Mouse (Mus musculus): ENCODE measurements around the gene Klhl36.
A peak's percentile ranks its signal among the peaks of the same experiment; 100 is the strongest.

The Klhl36 gene

DNA sequence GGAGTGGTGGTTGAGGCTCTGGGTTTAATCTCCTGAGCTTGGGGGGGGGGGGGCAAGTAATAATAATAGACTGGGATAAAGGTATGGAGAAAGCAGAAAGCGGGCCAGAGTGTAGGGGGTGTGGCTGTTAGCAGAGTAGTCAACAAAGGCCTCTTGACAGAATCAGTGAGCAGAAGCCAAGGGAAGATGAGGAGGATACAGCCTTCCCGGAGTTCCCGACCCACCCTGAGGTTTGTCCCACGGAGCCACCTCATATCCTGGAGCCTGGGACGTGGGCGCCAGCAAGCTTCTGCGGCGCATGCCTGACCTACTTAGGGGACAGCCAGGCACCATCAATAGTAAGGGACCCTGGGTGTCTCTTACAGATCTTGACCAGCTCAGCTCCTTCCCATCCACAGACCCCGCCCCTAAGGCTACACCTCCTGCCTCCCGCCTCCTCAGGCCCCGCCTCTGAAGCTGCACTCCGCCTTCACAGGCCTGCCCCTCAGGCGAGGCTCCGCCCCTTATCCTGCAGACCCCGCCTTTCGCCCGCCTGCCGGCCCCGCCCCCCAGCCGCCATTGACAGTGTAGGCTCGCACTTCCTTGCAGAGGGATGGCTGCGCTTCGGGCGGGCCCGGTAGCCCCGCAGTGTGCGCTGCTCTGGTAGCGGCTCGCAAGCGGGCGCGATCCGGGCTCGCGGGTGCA lies at the start of gene Klhl36:
TSS of gene Klhl36 (plus strand) at position 561 of the 684 bp plus-strand sequence.
- peak; percentile 96 for DNase-seq (ENCODE audit: low read depth)

DNA sequence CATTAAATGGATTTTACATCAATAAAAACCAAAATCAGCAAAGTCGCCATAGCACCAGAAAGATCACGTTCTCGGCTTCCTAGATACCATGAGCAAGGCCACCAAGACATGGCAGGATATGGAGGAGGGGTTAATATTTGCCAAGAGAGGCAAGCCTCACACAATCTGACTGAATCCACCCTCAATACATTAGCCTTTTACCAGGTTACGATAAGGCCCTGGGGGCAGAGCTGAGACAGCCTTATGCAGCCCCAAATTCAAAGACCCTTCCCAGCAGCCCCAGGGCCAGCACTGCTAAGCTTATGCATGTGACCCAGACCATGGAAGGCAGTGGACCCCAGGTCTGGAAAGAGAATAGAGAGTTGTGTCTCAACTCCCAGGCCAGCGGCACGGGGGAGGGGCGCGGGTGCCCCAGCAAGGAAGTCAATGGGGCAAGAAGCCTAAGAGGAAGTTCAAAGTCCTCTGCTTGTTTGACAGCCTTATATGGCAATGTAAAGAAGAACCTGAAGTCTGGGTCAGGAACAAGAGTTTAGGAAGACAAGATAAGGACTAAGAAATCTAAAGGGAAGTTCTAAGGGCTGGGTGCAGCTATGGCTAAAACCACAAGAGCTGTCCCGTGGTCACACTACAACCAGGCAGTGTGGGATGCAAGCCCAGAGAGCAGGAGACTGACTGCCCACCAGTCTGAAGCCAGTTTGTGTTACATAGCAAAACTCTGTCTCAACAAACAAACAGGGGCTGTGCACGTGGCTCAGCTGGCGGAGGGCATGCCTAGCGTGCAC lies 49.2 kb upstream of the Klhl36 start:
- peak; percentile 72 for DNase-seq (ENCODE audit: low read depth)

DNA sequence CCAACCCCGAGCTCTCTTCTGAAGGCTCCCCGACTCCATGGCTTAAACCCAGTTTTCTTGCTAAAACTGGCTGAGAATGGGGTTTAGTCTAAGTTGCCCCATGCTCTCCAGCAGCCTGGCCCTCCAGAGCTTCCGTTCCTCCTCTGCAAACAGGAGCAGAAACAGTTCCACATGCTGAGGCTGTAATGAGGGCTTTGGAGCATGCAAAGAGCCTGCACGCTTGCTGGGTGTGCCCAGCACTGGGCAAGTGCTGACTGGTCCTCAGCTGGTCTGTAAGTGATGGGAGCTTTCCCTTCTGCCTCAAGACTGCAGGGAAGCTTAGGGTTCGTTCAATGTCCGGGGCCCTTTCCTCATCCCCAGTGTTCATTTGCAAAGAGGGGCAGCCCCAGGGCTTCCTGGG lies 45.8 kb upstream of the Klhl36 start:
- DNase-seq (ENCODE audit: low read depth), result no peak

DNA sequence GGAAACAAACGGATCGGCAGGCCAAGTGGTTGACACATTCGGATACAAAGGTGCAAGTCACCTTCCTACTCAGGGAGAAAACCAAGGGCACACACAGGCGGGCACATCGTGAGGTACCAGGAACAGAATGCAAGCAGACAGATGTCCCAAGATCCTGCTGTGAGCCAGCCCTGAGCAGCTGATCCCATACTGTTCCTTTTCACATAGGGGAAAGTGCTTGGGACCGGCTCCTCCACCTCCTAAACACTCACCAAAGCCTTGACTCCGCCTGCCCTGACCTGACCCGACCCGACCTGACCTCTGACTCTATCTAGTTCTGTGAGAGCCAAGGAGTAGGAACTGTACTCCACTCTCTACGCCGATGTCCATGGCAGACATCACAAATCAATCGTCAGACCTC lies 44.6 kb upstream of the Klhl36 start:
- no peak for DNase-seq (ENCODE audit: low read depth)

DNA sequence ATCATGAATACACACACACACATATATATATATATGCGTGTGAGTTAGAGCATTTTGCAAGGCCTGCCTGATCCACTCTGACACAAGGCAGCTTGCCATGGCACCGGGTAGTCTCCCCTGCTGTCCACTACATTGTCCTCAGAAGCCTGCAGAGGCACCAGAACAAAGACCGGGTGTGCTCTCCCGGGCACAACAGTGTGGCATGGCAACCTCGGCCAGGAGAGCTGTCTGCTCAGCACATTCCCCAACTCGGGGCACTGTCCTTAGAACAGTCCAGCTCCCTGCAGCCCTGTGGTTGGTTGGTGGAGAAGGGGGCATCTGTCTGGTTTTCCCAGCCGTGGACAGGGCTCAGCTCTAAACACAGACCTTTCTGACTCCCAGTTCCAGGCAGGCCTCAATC lies 42.8 kb upstream of the Klhl36 start:
- no peak for DNase-seq (ENCODE audit: low read depth)

DNA sequence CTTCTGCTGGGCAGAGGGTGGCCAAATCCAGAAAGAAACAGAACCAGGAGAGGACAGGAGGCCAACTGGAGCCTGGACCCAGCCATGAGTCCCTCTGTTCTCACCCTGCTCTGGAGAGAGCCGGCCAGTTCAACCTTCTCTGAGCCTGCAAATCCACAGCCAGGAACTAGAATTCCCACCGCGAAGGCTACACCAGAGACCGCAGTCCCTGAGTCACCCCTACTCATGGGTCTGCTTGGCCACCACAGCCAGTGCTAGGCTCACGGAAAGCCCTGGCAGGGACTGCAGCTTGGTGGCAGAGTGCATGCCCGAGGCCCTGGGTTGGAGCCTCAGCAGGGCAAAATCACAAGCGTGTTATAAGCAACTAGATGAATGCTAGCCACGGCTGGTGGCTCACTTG lies 42.1 kb upstream of the Klhl36 start:
- DNase-seq (ENCODE audit: low read depth), result no peak

DNA sequence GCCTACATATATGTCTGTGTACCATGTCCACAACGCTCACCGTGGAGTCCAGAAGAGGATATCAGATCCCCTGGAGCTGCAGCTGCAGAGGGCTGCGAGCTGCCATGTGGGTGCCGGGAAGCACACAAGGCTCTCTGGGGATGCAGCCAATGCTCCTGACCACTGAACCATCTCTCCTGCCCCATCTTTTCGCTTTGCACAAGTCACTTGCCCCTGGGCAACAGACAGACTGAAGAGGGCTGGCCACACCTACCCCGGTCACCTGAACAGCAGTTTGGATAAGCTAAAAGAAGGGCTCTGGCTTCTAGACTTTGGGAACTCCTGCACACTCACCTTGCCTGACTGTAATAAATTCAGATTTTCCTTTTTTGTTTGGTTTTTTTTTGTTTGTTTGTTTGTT lies 40.4 kb upstream of the Klhl36 start:
- DNase-seq (ENCODE audit: low read depth), result no peak

DNA sequence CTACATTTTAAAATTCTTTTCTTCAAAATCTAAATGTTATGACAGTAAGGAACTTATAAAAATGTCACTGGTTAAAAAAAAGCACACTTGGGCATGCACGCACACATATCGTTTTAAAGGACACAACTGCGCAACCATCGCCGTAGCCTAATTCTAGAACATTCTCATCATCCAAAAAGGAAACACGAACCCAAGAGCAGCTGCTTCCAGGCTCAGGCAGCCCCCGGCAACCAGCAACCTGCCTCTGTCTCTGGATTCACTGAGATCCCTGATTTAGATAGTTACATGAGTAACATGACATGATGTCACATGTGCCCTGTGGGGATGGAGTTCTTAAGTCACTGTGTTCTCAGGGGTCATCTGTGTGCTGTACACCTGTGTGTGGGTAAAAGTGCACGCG lies 38.8 kb upstream of the Klhl36 start:
- no peak for DNase-seq (ENCODE audit: low read depth)

DNA sequence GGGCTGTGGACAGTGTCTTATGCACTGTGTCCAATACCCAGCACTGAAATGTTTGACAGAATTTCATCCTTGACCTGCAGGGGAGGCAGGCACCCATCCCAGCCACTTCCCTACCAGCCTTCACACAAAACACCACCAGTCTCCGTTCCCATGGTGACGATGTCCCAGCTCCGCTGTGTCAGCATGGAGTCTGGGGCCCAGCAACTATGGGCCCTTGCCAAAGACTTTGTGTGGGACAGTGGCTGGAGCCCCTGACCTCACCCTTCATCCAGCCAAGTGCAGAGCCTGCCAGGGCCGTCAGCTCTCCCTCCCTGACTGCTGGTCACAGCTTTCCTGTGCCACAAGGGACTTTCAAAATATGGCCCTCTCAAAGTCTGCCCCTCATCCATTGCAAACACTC lies 38.0 kb upstream of the Klhl36 start:
- DNase-seq (ENCODE audit: low read depth), result no peak

DNA sequence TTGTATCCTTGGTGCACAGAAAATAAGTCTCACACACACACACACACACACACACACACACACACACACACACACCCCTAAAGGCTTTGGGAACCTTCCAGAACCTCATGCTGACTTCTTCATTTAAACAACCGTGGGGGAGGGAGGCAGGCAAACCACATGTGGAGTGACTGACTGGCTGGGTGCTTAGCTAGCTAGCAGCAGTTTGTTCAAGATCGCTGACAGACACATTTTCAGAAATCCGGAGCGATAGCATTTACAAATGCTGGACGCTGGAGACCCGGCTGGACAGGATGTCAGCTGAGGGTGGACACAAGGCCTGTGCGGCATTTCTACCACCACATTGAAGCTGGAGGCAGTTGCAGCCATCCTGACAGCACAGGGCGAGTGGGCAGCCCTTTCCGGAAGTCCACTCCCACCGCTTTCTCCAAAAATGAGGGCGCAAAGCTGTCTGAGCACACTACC lies 37.2 kb upstream of the Klhl36 start:
- no peak for DNase-seq (ENCODE audit: low read depth)

DNA sequence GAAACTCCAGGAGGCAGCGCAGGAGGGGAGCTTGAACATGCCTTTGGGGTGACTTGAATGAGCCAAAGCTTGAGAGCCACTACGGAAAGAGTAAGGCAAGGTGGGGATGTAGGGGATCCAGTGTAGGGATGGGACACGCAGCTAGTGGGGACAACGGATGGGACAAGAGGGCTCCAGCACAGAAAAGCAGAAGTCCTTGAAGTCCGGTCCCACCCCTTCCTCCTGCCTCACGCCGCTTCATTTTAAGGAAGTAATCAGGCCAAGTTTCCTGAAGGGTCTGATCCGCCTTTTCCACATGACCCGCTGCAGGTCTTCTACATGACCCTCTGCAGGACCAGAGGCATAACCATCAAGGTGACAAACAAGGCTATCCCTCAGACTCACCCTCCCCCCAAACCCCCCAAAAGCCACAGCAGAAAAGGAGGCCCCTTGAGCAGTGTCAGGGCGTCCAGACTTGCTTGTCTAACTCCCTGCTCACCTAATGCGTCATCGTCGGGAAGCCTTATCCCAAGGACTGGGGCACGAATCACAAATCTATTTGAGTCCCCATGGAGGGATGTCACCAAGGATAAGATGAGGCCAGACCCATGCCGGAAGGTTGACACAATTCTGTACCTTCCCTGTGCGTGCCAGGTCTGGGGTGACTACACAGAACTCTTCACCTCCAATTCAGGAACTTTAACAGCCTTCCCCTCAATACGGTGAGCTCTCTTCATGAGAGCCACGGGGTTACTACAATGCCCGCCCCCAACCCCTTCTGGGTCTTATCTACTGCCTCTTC lies 35.9 kb upstream of the Klhl36 start:
- DNase-seq (ENCODE audit: low read depth), result no peak

DNA sequence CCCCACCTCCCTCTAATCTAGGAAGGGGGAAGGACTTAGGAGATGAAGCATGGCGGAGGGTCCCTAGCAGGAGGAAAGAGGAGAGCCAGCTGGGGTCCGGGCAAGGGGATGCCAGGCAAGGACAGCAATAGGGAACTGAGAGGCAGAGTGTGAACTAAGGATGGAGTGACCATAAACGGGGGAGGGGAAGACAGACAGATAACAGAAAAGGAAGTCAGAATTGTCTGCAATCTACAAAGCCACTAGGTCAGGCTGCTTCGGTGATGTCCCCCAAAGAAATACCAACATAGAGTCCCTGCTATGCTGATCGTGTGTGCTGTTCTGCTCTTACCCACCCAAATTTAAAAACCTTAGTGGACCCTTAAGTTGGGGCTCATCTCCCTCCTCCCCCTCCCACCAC lies 35.1 kb upstream of the Klhl36 start:
- DNase-seq (ENCODE audit: low read depth), result no peak

DNA sequence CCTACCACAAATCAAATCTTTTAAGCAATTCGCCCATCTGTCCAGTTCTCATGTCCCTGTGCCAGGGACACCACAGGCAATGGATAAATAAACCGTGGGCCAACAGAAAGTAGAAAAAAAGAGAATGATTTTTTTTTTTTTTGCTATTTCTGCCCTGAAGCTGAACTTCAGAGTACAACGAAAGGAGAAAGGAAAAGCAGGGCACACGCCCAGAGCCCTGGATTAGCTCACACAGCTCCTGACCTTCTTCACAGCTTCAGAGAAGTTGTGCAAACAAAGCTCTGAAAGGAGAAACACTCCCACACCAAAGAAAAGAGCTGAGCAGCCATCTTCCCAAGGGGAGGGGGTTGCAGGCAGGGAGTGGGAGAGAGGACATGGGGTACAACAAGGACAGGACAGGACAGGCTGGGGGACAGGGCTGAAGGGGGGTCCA lies 34.3 kb upstream of the Klhl36 start:
- no peak for DNase-seq (ENCODE audit: low read depth)

DNA sequence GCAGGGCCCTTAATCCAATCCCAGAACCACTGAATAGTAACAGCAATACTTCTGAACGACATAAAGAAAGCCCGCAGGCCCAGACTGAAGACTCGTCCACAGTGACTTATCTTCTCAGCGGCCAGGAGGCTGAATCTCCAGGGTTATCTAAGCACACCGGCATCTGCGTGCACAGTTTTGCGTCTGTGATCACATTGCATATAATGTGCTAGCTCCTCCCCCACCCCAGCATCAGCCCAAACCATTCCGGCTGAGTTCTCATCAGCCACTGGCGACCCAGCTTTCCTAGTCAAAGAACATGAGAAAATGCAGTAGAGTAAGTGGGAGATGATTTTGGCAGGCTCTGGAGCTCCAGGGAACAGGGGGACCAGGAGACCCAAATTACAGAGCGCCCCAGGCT lies 33.1 kb upstream of the Klhl36 start:
- DNase-seq (ENCODE audit: low read depth), result no peak

DNA sequence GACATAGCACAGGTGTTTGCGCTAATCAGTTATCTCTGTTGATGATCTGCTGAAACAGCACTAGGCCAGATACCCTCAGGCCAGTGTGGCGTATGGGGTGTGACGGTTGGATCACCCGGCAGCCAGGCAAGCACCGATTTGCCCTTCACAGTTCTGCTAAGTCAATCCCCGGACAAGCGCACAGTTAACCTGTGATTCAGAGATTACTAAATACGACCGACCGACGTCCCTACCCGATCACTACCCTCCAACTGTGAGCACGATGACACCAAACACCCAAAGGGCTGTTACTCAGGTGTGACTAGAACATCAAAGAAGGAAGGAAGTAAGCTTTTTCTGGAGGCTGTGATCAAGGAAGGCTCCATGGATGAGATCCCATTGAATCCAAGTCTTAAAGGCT lies 32.6 kb upstream of the Klhl36 start:
- DNase-seq (ENCODE audit: low read depth), result peak; percentile 50

DNA sequence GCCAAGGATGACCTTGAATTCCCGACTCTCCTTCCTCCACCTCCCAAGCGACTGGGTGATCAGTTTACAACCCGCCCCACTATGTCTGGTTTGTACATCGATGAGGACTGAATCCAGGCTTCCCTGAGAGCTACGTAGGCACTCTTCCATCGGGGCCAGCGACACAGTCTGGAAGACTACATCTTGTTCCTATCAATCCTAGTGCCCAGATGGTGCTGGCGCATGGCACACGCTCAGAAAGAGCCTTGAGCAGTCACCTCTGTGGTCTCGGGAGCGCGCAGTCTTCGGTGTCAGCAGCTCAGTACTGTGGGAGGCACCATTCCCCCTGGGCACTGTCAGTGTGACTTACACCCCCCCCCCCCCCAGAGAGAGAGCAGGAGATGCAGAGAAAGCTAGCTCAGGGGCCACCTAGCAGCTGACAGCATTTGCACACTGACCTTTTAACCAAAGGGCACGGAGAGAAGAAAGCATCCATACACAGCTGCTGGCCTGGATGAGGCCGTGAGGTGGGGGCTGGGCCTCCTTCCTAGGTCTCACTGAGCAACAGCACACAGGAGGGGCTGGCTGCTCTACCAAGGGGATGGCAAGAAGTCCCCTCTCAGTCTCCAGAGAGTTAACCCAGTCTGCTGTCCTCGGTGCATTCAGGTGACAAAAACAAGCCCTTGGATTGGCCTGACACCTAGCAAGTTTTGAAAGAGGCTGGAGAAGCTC lies 32.0 kb upstream of the Klhl36 start:
- no peak for DNase-seq (ENCODE audit: low read depth)

DNA sequence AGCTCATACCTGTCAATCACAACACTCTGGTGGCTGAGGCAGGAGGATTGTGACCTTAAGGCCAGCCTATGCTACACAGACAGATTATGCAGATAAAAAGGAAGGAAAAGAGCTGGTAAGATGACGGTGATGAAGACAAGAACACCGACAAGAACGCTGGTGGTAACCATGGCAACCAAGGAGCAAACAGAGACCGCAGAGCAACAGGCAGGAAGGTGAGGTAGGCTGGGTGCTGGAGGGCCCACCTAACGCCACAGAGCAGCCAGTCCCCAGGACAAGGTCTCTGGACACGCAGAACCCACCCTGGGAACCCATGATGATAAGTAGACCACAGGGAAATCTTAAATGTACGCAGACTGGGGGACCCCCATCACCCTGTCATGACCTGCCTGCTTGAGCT lies 31.5 kb upstream of the Klhl36 start:
- peak; percentile 96 for DNase-seq (ENCODE audit: low read depth)

DNA sequence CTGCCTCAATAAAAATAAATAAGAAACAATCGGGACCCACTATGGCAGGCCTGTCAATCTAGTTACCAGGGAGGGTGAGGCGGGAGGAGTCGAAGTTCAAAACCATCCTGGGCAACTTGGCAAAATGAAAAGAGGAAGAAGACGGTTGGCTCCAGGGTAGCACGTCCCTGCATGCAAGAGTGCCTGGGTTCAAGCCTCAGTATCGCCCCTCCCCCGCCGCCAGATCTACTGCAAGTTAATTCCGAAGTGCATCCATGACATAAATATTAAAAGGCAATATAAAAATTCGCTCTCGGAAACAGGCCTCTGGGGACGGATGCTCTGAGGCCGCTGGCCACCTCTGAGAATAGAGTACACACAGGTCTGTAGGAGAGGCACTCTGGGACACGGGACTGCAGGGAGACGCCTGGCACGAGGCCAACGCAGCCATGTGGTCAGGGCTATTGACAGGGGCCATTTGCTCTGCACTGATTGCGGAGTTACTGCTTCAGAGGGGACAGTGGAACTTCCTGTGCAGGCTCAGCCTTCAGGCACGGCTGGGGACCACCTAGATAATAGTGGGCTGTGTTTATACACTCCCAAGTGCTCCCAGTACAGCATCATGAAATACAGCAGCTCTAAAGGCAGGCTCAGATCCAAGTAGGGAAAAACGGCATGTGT lies 30.6 kb upstream of the Klhl36 start:
- DNase-seq (ENCODE audit: low read depth), result no peak

DNA sequence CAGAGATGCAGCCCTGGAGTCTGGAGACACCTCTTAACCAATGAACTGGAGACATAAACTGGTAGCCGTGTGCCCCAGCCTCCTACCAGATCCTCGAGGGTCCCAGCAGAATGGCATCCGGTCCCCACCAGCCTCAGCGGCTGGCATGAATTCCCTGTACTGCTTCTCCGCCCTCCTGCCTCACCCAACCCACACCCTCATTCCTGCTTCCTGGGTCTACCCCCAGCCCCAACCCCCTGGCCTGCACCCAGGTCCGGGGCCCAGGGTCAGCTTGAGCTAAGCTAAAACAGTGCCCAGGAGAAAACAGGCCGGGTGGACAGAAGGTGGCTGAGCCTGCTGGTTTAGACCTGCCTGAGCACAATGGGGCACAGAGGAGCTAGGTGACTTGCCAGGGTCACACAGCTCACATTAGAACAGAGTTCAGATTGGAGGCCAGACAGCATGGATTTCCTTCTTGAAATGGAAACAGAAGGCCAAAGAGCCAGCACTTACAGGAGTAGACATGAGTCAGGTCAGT lies 29.9 kb upstream of the Klhl36 start:
- peak; percentile 53 for DNase-seq (ENCODE audit: low read depth)

DNA sequence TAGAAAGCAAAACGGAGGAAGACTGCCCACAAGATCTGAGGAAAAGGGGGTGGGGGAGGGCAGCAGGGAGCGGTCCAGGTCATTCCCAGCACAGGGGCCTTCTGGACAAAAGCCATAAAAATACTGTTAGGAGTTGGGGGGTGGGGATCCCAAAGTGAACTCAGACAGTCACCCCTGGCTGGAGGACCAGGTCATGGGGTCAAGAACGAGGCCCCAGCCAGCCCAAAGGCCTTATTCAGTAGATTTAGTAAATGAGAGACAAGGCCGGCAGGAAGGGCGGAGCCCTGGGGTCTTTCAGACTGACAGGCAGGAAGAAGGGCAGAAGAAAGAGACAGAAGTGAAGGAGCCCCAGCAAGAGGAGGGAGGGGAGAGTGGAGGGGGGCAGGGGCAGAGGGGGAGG lies 29.1 kb upstream of the Klhl36 start:
- peak; percentile 37 for DNase-seq (ENCODE audit: low read depth)

DNA sequence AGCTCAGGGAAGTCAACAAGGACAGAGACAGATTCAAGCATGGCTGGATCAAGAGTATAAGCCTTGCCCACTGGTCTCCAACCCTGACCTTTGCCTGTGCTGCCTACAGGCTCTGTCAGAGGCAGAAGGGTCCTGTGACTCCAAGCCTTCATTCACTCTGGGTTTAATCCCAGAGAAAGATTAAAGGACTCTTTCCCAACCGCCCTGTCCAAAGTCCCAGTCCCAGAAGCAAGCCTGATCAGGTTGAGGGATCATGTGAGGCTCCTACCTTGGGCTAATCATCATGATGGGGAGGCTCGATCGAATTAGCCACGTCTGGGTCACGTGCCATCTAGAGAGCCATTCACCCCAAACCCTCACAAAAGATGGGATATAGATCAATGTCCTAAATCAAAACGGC lies 27.4 kb upstream of the Klhl36 start:
- no peak for DNase-seq (ENCODE audit: low read depth)

Data from naive thymus-derived CD4-positive, alpha-beta T cell, adult 2 months (primary cell).